Mouse (Mus musculus): ENCODE data around the gene Map3k21. TPM values are rescaled to one million over a fixed set of nuclear protein-coding genes. Genes with fewer than 3 reads are reported as not detected.
A peak's percentile ranks its signal among the peaks of the same experiment; 100 is the strongest.

Gene Map3k21
- polyA plus RNA-seq, 1 experiment from 2014 or later = 0.04 TPM

DNA sequence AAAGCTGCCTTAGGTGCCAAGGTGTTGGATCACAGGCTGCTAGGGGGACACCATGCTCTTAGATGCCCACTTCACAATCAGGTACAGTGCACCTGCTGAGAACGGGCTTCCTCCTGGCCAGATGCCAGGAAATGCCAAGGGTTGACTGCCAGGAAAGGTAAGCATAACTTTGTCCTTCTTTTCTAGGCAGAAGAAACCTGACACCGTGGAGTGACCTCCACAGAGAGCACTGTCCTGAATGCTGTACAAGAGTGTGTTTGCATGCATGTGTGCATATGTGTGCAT is 37.1 kb upstream of the Map3k21 start:
- ATAC-seq (ENCODE audit: insufficient number of reproducible peaks, insufficient read depth, low FRiP score, low read depth) = no peak

DNA sequence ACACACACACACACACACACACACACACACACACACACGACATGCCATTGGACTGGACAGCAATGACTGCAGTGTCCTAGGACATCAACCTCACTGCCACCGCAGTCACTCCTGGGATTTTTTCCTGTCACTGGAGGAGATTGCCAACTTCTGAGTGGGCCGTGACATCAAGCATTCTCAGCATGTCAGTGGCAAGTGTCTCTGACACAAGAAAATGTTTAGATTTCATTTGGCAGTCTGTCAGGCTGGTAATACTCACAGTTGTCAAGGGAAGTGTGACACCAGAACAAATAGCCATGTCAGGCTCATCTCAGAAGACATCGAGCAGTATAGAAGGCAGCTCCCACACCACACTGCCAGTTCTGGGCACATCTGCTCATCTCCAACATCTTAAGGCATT is 29.8 kb upstream of the Map3k21 start:
- Histone ChIP-seq H3K4me3 (ENCODE audit: control insufficient read depth in 1 of 2, insufficient read depth in 1 of 2, low read depth in 1 of 2, low read length in 2 of 2) (no peak overlapping the region), H3K4me2 (ENCODE audit: low read length) (no peak overlapping the region), H3K9me3 (ENCODE audit: control insufficient read depth, low read length) (0 out of 2 replicates have a peak, but pooled peaks cover 3% of the 10 kb centered on the region), H3K4me1 (ENCODE audit: control insufficient read depth in 2 of 2, insufficient read depth in 2 of 2, low read length in 2 of 2) (peaks cover 2 to 5% of the 10 kb centered on the region in 2 experiments; a peak in 1 of 4 replicates), H3K36me3 (ENCODE audit: control insufficient read depth, insufficient read depth, low read length) (no peaks in the 10 kb centered on the region), H3K27me3 (ENCODE audit: control insufficient read depth, insufficient read depth, low read length) (no peaks in the 10 kb centered on the region), H3K27ac (replicated peaks in 1 of 2; ENCODE audit: control insufficient read depth in 1 of 2, insufficient read depth in 1 of 2, low read depth in 2 of 2, low read length in 2 of 2) (peak overlapping the region in 1 of 2 experiments; percentile 36; a peak in 1 of 4 replicates), H3K9ac (ENCODE audit: low read length) (no peak overlapping the region)
- ATAC-seq (ENCODE audit: insufficient number of reproducible peaks, insufficient read depth, low FRiP score, low read depth) = 0 out of 2 replicates have a peak, but pooled peaks have one; percentile 22
- 38% methylated on average over 4 of the region's 4 CpGs for WGBS

More for the DNA sequence above, 37.1 kb upstream of the Map3k21 start:
- Histone ChIP-seq H3K9ac (ENCODE audit: low read length) (no peak overlapping the region), H3K9me3 (ENCODE audit: control insufficient read depth, low read length) (no peaks in the 10 kb centered on the region), H3K36me3 (ENCODE audit: control insufficient read depth, insufficient read depth, low read length) (no peaks in the 10 kb centered on the region), H3K27me3 (ENCODE audit: control insufficient read depth, insufficient read depth, low read length) (no peaks in the 10 kb centered on the region), H3K4me2 (ENCODE audit: low read length) (no peak overlapping the region), H3K4me3 (ENCODE audit: control insufficient read depth in 1 of 2, insufficient read depth in 1 of 2, low read depth in 1 of 2, low read length in 2 of 2) (no peak overlapping the region), H3K4me1 (ENCODE audit: control insufficient read depth in 2 of 2, insufficient read depth in 2 of 2, low read length in 2 of 2) (peaks cover 28 to 34% of the 10 kb centered on the region in 2 experiments), H3K27ac (replicated peaks in 1 of 2; ENCODE audit: control insufficient read depth in 1 of 2, insufficient read depth in 1 of 2, low read depth in 2 of 2, low read length in 2 of 2) (no peak overlapping the region)
- WGBS = 69% methylated on average over 2 of the region's 2 CpGs

DNA sequence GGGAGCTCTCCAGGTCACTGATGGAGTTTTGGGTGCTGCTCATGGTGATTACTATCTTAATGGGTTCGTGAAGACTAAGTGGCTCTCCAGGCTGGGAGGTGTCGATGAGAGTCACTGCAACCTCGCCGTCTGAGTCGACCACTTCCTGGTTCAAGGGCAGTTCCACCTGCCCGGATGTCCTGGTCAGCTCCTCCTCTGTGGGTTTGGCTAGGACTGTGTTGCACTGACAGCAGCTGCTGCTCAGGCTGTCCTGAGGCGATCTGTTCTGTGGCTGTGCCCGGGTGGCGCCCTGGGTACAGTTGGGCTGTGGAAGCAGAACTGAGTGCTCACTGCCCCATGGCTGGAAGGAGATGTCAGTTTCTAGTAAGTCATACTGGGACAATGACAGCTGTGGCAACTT is 22.7 kb upstream of the Map3k21 start:
- no peak for ATAC-seq (ENCODE audit: insufficient number of reproducible peaks, insufficient read depth, low FRiP score, low read depth)
- 73% methylated on average over 9 of the region's 9 CpGs for WGBS
- H3K27me3 ChIP-seq (ENCODE audit: control insufficient read depth, insufficient read depth, low read length) = no peaks in the 10 kb centered on the region
- no peak overlapping the region for H3K4me3 ChIP-seq (ENCODE audit: control insufficient read depth in 1 of 2, insufficient read depth in 1 of 2, low read depth in 1 of 2, low read length in 2 of 2)
- no peak overlapping the region for H3K9ac ChIP-seq (ENCODE audit: low read length)
- peaks cover 0 to 5% of the 10 kb centered on the region in 2 experiments; a peak in 1 of 4 replicates for H3K4me1 ChIP-seq (ENCODE audit: control insufficient read depth in 2 of 2, insufficient read depth in 2 of 2, low read length in 2 of 2)
- no peak overlapping the region for H3K27ac ChIP-seq (replicated peaks in 1 of 2; ENCODE audit: control insufficient read depth in 1 of 2, insufficient read depth in 1 of 2, low read depth in 2 of 2, low read length in 2 of 2)
- no peak overlapping the region for H3K4me2 ChIP-seq (ENCODE audit: low read length)
- H3K36me3 ChIP-seq (ENCODE audit: control insufficient read depth, insufficient read depth, low read length) = no peaks in the 10 kb centered on the region
- H3K9me3 ChIP-seq (ENCODE audit: control insufficient read depth, low read length) = 0 out of 2 replicates have a peak, but pooled peaks cover 3% of the 10 kb centered on the region

DNA sequence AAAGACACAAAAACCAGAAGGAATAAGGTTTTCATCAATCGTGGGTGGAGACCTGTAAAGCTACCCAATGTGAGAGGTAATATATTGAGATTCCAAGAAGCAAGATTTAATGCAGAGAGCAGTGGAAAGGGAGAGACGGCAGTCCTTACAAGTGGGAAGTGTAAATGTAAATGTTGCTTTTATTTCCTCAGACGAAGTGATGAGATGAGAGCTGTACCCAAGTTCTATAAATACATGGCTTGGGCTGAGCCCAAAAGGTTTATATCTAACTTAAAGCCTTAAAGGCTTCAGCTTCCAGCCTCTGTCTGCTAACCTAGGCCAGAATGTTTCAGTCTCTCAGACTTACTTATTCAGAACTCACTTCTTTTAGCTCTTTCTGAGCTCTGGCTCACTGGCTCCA is 20.3 kb upstream of the Map3k21 start:
- H3K36me3 ChIP-seq (ENCODE audit: control insufficient read depth, insufficient read depth, low read length) = no peaks in the 10 kb centered on the region
- H3K4me2 ChIP-seq (ENCODE audit: low read length) = no peak overlapping the region
- H3K27ac ChIP-seq (replicated peaks in 1 of 2; ENCODE audit: control insufficient read depth in 1 of 2, insufficient read depth in 1 of 2, low read depth in 2 of 2, low read length in 2 of 2) = no peak overlapping the region
- H3K4me3 ChIP-seq (ENCODE audit: control insufficient read depth in 1 of 2, insufficient read depth in 1 of 2, low read depth in 1 of 2, low read length in 2 of 2) = no peak overlapping the region
- H3K27me3 ChIP-seq (ENCODE audit: control insufficient read depth, insufficient read depth, low read length) = no peaks in the 10 kb centered on the region; the same call in 1 of the 2 replicates
- no peaks in the 10 kb centered on the region for H3K9me3 ChIP-seq (ENCODE audit: control insufficient read depth, low read length)
- H3K4me1 ChIP-seq (ENCODE audit: control insufficient read depth in 2 of 2, insufficient read depth in 2 of 2, low read length in 2 of 2) = peaks cover 0 to 2% of the 10 kb centered on the region in 2 experiments; a peak in 1 of 4 replicates
- no peak overlapping the region for H3K9ac ChIP-seq (ENCODE audit: low read length)
- 64% methylated on average over 3 of the region's 3 CpGs for WGBS
- no peak for ATAC-seq (ENCODE audit: insufficient number of reproducible peaks, insufficient read depth, low FRiP score, low read depth)

DNA sequence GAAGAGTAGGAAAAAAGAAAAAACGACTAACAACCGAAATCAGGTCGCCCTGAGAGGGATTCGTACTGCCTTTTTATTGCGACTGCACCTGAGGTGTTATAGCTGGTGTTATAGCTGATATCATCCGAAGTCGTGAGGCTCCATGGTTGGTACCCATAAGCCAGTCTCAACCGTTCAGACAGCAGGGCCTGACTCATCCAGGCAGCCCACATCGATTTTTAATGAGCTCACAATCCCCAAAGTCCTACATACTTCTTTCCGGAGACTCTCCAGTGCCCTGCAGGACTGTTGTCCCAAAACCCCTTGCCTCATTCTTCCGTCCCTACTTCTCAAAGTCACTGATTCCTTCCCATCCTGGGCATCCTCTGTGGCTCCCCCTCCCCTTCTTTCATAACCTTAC is 12.9 kb upstream of the Map3k21 start:
- H3K4me3 ChIP-seq (ENCODE audit: control insufficient read depth in 1 of 2, insufficient read depth in 1 of 2, low read depth in 1 of 2, low read length in 2 of 2) = no peak overlapping the region
- no peak for ATAC-seq (ENCODE audit: insufficient number of reproducible peaks, insufficient read depth, low FRiP score, low read depth)
- H3K36me3 ChIP-seq (ENCODE audit: control insufficient read depth, insufficient read depth, low read length) = no peaks in the 10 kb centered on the region
- H3K4me2 ChIP-seq (ENCODE audit: low read length) = no peak overlapping the region
- no peak overlapping the region for H3K27ac ChIP-seq (replicated peaks in 1 of 2; ENCODE audit: control insufficient read depth in 1 of 2, insufficient read depth in 1 of 2, low read depth in 2 of 2, low read length in 2 of 2)
- H3K9me3 ChIP-seq (ENCODE audit: control insufficient read depth, low read length) = no peaks in the 10 kb centered on the region
- peaks cover 28% of the 10 kb centered on the region for H3K27me3 ChIP-seq (ENCODE audit: control insufficient read depth, insufficient read depth, low read length)
- H3K4me1 ChIP-seq (ENCODE audit: control insufficient read depth in 2 of 2, insufficient read depth in 2 of 2, low read length in 2 of 2) = peaks cover 0 to 10% of the 10 kb centered on the region in 2 experiments; a peak in 2 of 4 replicates
- no peak overlapping the region for H3K9ac ChIP-seq (ENCODE audit: low read length)
- WGBS = 58% methylated on average over 11 of the region's 11 CpGs

DNA sequence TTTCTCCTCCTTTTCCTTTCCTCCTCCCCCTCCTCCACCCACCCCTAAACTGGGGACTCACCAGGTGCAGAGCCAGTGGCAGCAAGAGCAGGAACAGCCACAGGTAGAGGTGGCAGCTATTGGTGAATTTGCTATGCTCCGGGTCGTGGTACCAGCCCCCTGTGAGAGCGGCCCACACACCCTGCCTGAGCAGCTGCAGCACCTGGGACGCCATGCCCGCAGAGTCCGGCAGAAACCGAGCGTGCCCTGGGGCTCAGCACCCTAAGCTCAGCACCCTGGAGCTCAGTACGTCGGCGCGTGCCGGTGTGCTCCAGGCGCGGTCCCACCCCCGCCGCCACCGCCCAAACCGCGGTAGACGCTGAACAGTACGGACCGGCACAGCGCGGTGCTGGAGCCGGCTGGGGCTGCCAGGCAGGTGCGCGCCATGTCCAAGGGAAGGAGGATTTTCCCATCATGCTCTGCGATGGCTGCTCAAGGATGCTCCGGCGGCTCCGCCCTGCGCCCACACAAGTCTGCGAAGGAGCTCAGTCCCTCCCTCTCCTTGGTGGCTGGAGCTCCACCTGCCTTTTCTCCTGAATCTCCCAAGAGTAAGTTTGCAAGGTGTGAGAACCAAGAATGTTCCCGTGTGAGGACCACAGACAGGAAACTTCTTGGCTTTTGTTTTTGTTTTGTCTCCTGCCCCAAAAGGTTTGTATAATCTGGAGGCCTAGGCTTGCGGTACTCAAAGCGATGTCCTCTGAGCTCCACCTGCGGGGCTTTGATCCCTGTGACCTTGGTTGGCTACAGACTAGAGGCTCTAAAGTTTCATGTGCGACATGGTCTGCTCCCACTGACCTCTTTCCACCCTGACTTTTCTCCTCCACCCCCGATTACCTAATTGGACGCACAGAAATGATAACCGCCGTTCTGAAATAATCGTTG is 12.1 kb upstream of the Map3k21 start, which contains the start of gene Pcnx2:
Gene Pcnx2, minus strand, starts transcription at position 450 of the 921 bp plus-strand sequence.
- peaks cover 0 to 13% of the 10 kb centered on the region in 2 experiments; a peak in 2 of 4 replicates for H3K4me1 ChIP-seq (ENCODE audit: control insufficient read depth in 2 of 2, insufficient read depth in 2 of 2, low read length in 2 of 2)
- H3K27me3 ChIP-seq (ENCODE audit: control insufficient read depth, insufficient read depth, low read length) = peaks cover 28% of the 10 kb centered on the region
- no peak within 1 kb of the TSS for H3K27ac ChIP-seq (replicated peaks in 1 of 2; ENCODE audit: control insufficient read depth in 1 of 2, insufficient read depth in 1 of 2, low read depth in 2 of 2, low read length in 2 of 2)
- H3K9ac ChIP-seq (ENCODE audit: low read length) = no peak within 1 kb of the TSS
- peak within 1 kb of the TSS; percentile 54 for H3K4me2 ChIP-seq (ENCODE audit: low read length)
- no peaks in the 10 kb centered on the region for H3K9me3 ChIP-seq (ENCODE audit: control insufficient read depth, low read length)
- peak within 1 kb of the TSS in 1 of 2 experiments; percentile 17; a peak in 1 of 4 replicates for H3K4me3 ChIP-seq (ENCODE audit: control insufficient read depth in 1 of 2, insufficient read depth in 1 of 2, low read depth in 1 of 2, low read length in 2 of 2)
- ATAC-seq (ENCODE audit: insufficient number of reproducible peaks, insufficient read depth, low FRiP score, low read depth) = 0 out of 2 replicates have a peak, but pooled peaks have one; percentile 35
- 9% methylated on average over 43 of the region's 44 CpGs for WGBS
- H3K36me3 ChIP-seq (ENCODE audit: control insufficient read depth, insufficient read depth, low read length) = no peaks in the 10 kb centered on the region

DNA sequence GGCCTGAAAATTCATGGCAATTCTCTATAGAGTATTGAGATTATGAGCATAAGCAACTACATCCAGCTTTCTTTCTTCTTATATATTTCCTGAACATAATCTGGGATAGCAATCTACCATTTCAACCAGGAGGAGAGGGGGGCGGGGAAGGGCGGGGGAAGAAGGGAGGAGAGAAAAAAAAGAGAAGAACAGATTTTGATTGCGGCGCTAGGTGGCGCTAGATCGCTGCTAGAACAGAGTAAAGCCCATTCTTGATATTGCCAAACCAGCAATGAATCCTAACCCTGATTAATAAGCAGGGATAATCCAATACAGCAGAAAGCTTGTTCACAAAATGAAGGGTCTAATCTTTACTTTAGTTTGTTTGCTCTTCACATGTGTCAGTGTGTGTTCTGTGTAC is 11.4 kb upstream of the Map3k21 start:
- WGBS = 0% methylated on average over 6 of the region's 6 CpGs
- Histone ChIP-seq H3K9me3 (ENCODE audit: control insufficient read depth, low read length) (no peaks in the 10 kb centered on the region), H3K4me3 (ENCODE audit: control insufficient read depth in 1 of 2, insufficient read depth in 1 of 2, low read depth in 1 of 2, low read length in 2 of 2) (no peak overlapping the region), H3K4me2 (ENCODE audit: low read length) (no peak overlapping the region), H3K4me1 (ENCODE audit: control insufficient read depth in 2 of 2, insufficient read depth in 2 of 2, low read length in 2 of 2) (peaks cover 0 to 13% of the 10 kb centered on the region in 2 experiments; a peak in 2 of 4 replicates), H3K27me3 (ENCODE audit: control insufficient read depth, insufficient read depth, low read length) (peaks cover 28% of the 10 kb centered on the region), H3K27ac (replicated peaks in 1 of 2; ENCODE audit: control insufficient read depth in 1 of 2, insufficient read depth in 1 of 2, low read depth in 2 of 2, low read length in 2 of 2) (no peak overlapping the region), H3K9ac (ENCODE audit: low read length) (no peak overlapping the region), H3K36me3 (ENCODE audit: control insufficient read depth, insufficient read depth, low read length) (no peaks in the 10 kb centered on the region)
- ATAC-seq (ENCODE audit: insufficient number of reproducible peaks, insufficient read depth, low FRiP score, low read depth) = no peak

All from heart, embryonic 14.5 days (tissue).